Mouse (Mus musculus) kidney, postnatal 0 days (tissue): Measurements from ENCODE around the gene Arl13b. TPM values are rescaled to one million over a fixed set of nuclear protein-coding genes. Genes with fewer than 3 reads are reported as not detected.
A peak's percentile ranks its signal among the peaks of the same experiment; 100 is the strongest.

ENCODE experiments used
- ATAC-seq: fragments of 200-750 bp; cut with Nextera tagmentation; replicated peaks from 2 replicates; pipeline ENCODE4 v1.8.0; 2017; ENCODE audit warnings: low read depth, moderate number of reproducible peaks, moderate TSS enrichment, moderate library complexity; ENCODE audit not compliant: low FRiP score
- DNase-seq: peaks from one replicate; pipeline ENCODE4 v3.0.0-alpha.2; 2016; ENCODE audit warnings: low spot score
- H3K27ac ChIP-seq: fragments of 300-500 bp; sonication (generic); 2 replicates; pipeline ENCODE4 v1.5.1; 2014; ENCODE audit warnings: mild to moderate bottlenecking
- H3K27me3 ChIP-seq: fragments of 300-500 bp; sonication (generic); 2 replicates; pipeline ENCODE4 v1.6.1; 2014; ENCODE audit warnings: low read length, mixed read lengths; ENCODE audit not compliant: insufficient read depth
- H3K36me3 ChIP-seq: fragments of 300-500 bp; sonication (generic); 2 replicates; pipeline ENCODE4 v1.6.1; 2014; ENCODE audit warnings: low read length, mixed read lengths; ENCODE audit not compliant: insufficient read depth
- H3K4me1 ChIP-seq: fragments of 300-500 bp; sonication (generic); replicated peaks from 2 replicates; pipeline ENCODE4 v1.6.1; 2014; ENCODE audit warnings: antibody characterized with exemption, low read length, mixed read lengths; ENCODE audit not compliant: insufficient read depth
- H3K4me2 ChIP-seq: fragments of 300-500 bp; sonication (generic); 2 replicates; pipeline ENCODE4 v1.6.1; 2014; ENCODE audit warnings: mild to moderate bottlenecking, low read length, moderate library complexity, mixed read lengths
- H3K4me3 ChIP-seq: fragments of 300-500 bp; sonication (generic); replicated peaks from 2 replicates; pipeline ENCODE4 v1.5.1; 2014; ENCODE audit warnings: low read depth, low read length
- H3K9ac ChIP-seq: fragments of 300-500 bp; sonication (generic); 2 replicates; pipeline ENCODE4 v1.6.1; 2014; ENCODE audit warnings: low read depth, low read length
- H3K9me3 ChIP-seq: fragments of 300-500 bp; sonication (generic); replicated peaks from 2 replicates; pipeline ENCODE4 v1.6.1; 2016; ENCODE audit warnings: low read length, inconsistent platforms, mixed read lengths
- CTCF ChIP-seq: IDR thresholded peaks from 2 replicates; pipeline ENCODE4 v1.5.1; 2016; ENCODE audit warnings: antibody characterized with exemption, low read depth, mild to moderate bottlenecking, moderate library complexity
- WGBS: fragments of 180-500 bp; shearing (Covaris S2); extraction: QIAGEN DNeasy Blood & Tissue Kit; methylation state at CpG from one replicate; pipeline ENCODE4 v1.1.7; 2014; 5-methylcytosine and 5-hydroxymethylcytosine counted together
- polyA plus RNA-seq: library from polyadenylated mRNA; unstranded; fragments of >200 nt; fragmentation: Nextera tagmentation; extraction: Ambion mirVana; gene quantifications from 2 replicates; pipeline ENCODE4 v1.2.1, GENCODE M21; 2015

The Arl13b gene
- polyA plus RNA-seq, 1 experiment from 2014 or later, result 21.3 TPM

- H3K4me3 ChIP-seq, result no peak overlapping the region
- peak; percentile 81 for DNase-seq
- no peak overlapping the region for H3K27ac ChIP-seq
- no peaks in the 10 kb centered on the region for H3K9me3 ChIP-seq
- TF ChIP-seq CTCF, result peak; percentile 88
- no peak overlapping the region for H3K4me2 ChIP-seq
- H3K36me3 ChIP-seq, result no peaks in the 10 kb centered on the region
- WGBS, result 75% methylated on average over 12 of the region's 12 CpGs
- no peaks in the 10 kb centered on the region for H3K4me1 ChIP-seq
- H3K27me3 ChIP-seq, result no peaks in the 10 kb centered on the region
- no peak for ATAC-seq
- H3K9ac ChIP-seq, result no peak overlapping the region
Measured at GRCm38 (mm10) chr16:62826156-62827001, 20.5 kb downstream of the Arl13b start.

GRCm38 (mm10) chr16:62822472-62822871, 24.4 kb downstream of the Arl13b start:
- no peak for TF ChIP-seq CTCF
- no peak overlapping the region for H3K27ac ChIP-seq
- 91% methylated on average over 6 of the region's 6 CpGs for WGBS
- DNase-seq, result no peak
- H3K4me1 ChIP-seq, result no peaks in the 10 kb centered on the region
- H3K27me3 ChIP-seq, result no peaks in the 10 kb centered on the region
- H3K9me3 ChIP-seq, result no peaks in the 10 kb centered on the region
- H3K4me3 ChIP-seq, result no peak overlapping the region
- no peaks in the 10 kb centered on the region for H3K36me3 ChIP-seq
- ATAC-seq, result no peak
- no peak overlapping the region for H3K4me2 ChIP-seq
- no peak overlapping the region for H3K9ac ChIP-seq

DNA sequence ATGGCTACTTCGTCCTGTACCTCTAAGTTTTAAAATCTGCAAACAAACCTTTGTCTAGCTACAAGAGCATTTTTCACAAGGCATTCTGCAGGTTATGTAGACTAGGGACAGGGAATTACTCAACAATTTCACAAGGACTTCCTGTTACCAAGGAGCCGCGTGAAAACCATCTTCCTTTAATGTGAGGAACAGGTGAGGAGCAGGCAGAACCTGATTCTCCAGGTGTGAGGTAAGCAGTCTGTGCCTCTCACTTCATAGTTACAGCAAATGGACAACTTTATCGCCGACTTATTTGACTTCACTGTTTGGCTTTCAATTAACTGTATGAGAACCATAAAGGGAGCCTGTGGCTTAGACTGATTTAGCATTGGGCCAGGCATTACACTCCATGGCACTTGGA, 32.3 kb downstream of the Arl13b start, which contains the start of gene Stx19:
Gene Stx19, plus strand, starts transcription at position 186 of the 400 bp plus-strand sequence.
- no peak for DNase-seq
- Histone ChIP-seq H3K4me3 (no peak within 1 kb of the TSS), H3K9ac (no peak within 1 kb of the TSS), H3K27ac (no peak within 1 kb of the TSS), H3K4me2 (no peak within 1 kb of the TSS), H3K36me3 (no peaks in the 10 kb centered on the region), H3K27me3 (no peaks in the 10 kb centered on the region), H3K9me3 (no peaks in the 10 kb centered on the region), H3K4me1 (no peaks in the 10 kb centered on the region)
- no peak for ATAC-seq
- TF ChIP-seq CTCF, result no peak
- WGBS, result 76% methylated on average over 5 of the region's 5 CpGs

GRCm38 (mm10) chr16:62813790-62814189, 33.0 kb downstream of the Arl13b start:
- no peak for ATAC-seq
- Histone ChIP-seq H3K9me3 (no peaks in the 10 kb centered on the region), H3K4me3 (no peak overlapping the region), H3K4me2 (no peak overlapping the region), H3K4me1 (no peaks in the 10 kb centered on the region), H3K36me3 (no peaks in the 10 kb centered on the region), H3K27ac (no peak overlapping the region), H3K27me3 (no peaks in the 10 kb centered on the region), H3K9ac (no peak overlapping the region)
- DNase-seq, result no peak
- WGBS, result 89% methylated on average over 5 of the region's 5 CpGs
- TF ChIP-seq CTCF, result no peak

GRCm38 (mm10) chr16:62810855-62811254, 36.0 kb downstream of the Arl13b start:
- Histone ChIP-seq H3K9ac (no peak overlapping the region), H3K4me3 (no peak overlapping the region), H3K4me2 (no peak overlapping the region), H3K27me3 (no peaks in the 10 kb centered on the region), H3K36me3 (no peaks in the 10 kb centered on the region), H3K27ac (no peak overlapping the region), H3K4me1 (no peaks in the 10 kb centered on the region), H3K9me3 (no peaks in the 10 kb centered on the region)
- 85% methylated on average over 4 of the region's 4 CpGs for WGBS
- TF ChIP-seq CTCF, result no peak
- DNase-seq (no peak), ATAC-seq (no peak)

DNA sequence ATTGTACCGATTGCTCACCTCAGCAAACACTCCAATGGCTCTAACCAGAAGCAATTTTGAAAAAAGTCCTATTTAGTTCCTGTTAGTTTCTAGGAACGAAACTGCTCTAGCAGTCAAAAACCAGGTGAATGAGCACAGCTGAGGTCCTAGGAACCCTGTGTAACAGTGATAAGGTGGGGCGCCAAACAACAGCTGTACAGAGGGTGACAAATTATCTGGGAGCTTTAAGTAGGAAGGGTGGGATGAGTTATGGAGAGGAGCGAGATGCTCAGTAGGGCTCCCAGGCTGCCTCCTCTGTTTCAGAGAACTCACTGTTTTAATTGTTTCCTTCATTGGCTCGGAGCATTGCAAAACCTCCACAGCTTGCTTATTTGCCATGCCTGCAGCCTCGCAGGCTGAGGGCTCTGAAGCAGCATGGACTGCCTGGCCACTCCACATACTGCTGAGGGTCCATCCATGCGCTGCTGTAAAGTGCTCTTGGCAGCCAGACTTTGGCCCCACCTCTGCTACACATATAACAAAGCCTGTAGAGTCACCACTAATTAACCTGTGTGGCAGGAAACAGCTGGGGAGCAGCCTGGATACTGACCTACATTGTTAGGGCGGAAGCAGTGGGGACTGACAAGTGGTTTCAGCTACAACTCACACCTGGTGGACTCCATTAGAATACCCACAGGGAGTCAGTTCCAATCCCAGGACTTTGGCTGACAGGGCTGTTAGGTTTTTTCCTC, 39.4 kb downstream of the Arl13b start:
- DNase-seq (peak; percentile 49), ATAC-seq (peak; percentile 91)
- Histone ChIP-seq H3K4me1 (no peaks in the 10 kb centered on the region), H3K4me3 (no peak overlapping the region), H3K27ac (no peak overlapping the region), H3K9me3 (no peaks in the 10 kb centered on the region), H3K36me3 (peaks cover 8% of the 10 kb centered on the region; the same call in 1 of the 2 replicates), H3K27me3 (no peaks in the 10 kb centered on the region), H3K4me2 (no peak overlapping the region), H3K9ac (no peak overlapping the region)
- WGBS, result 53% methylated on average over 8 of the region's 8 CpGs
- TF ChIP-seq CTCF, result no peak
